Mouse (Mus musculus) erythroblast, embryonic 14.5 days (primary cell): Measurements from ENCODE around the gene Utp18.

ENCODE experiments used
- GATA1 ChIP-seq: IDR thresholded peaks from 2 replicates; pipeline ENCODE4 v1.6.1; 2012; ENCODE audit warnings: low read length, inconsistent platforms, mixed read lengths
- TAL1 ChIP-seq: IDR thresholded peaks from 3 replicates; pipeline ENCODE4 v1.6.1; 2012; ENCODE audit warnings: low read length, inconsistent platforms, mixed read lengths

DNA sequence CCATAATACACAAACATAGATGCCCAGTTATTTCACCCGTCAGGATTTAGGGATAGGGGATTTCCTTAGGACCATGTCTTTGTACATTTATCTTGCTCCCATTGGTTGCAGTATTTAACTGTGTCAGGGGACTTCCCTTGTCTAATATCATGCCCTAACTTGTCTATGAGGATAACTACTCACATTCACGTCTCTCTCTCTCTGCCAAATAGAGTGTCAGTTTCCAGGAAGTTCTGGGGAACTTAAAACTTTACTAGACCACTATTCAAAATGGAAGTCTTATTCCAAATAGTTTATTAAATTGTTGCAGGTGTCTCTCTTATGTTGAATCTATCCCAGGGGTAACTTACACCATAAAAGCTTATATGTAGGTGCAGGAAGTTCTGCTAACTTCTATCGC, 26.0 kb upstream of the Utp18 start:
- TF ChIP-seq GATA1 = no peak
- no peak for TF ChIP-seq TAL1
